Mouse (Mus musculus): Measurements from ENCODE around the gene Homer2. TPM values are rescaled to one million over a fixed set of nuclear protein-coding genes. Genes with fewer than 3 reads are reported as not detected.

Homer2 gene
- total and polyA plus RNA-seq, 3 experiments: 0.75 to 6.7 (median 3.6) TPM

GRCm38 (mm10) chr7:81652296-81652695 lies 55.0 kb downstream of the Homer2 start:
- DNase-seq: no peak

- no peak for DNase-seq
These were observed 56.0 kb downstream of the Homer2 start for GRCm38 (mm10) chr7:81651284-81651683.

GRCm38 (mm10) chr7:81649270-81649669 lies 58.1 kb downstream of the Homer2 start:
- DNase-seq: no peak

- no peak for DNase-seq
These were observed 59.4 kb downstream of the Homer2 start for GRCm38 (mm10) chr7:81647959-81648358.

DNA sequence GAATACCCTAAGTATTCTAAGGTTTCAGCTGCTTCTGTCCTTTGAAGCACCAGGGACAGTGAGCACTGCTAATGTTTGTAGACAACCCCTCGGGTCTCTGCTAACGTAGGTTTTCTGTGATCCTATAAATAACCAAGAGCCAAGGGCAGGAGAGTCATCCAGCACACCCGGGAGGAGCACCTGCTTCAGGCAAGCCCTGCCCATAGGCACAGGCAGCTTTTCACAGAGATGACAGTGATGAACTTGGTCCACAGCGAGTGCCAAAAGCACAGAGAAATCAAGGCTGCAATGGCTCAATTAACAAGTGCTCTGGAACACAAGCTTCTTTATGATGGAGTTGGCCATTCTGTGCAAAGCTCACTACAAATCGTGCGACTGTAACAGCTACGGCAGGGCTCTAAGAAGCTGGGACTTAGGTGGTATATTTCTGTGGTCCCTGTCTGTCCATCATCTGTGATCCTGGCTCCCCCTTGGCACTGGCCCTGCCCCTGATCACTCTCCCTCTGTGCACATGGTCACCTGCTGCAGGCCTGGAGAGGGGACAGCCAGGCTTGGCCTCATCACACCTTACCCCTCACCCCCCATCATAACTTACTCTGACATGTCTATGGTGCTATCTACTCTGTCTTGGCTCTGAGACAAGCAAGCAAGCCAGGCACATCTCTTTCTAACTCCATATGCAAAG lies 62.6 kb downstream of the Homer2 start:
- DNase-seq: no peak

GRCm38 (mm10) chr7:81641101-81641500 lies 66.2 kb downstream of the Homer2 start:
- peak; percentile 17 for DNase-seq

DNA sequence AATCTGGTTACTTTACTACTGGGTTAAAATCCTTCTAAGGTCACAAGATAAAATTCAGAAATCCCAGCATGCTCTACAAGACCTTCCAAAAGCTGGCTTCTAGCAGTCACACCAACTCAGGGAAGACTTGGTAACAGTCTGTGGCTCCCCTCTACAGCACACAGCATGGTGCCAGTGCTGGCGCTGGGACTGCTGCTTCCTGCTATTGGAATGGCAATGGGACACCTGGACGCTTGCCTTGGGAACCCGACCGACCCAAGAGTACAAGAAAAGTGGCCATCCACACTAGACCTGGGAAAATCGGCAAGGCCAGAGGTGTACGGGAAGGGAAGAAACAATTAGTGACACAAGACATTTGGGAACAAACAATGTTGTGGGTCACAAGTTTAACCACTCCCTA lies 74.7 kb downstream of the Homer2 start:
- DNase-seq: no peak

DNA sequence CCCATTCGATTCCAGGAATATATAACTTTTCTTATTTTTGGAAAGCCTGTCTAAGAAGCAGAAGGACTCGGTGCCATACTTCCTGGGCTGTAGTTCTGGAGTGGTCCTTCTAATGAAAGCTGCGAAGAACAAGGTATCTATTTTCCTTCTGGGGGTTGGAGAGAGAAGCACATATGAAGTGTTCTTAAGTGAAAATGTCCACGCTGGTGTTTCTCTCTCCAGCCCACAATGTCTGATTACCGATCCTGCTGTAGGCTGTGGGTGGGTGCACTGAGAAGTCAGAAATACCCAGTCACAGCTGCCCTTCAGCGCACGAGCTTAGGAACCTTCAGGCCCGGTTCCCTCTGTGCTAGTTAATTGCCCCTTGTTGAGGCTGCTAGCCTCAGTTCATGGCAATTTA lies 76.1 kb downstream of the Homer2 start:
- no peak for DNase-seq

- no peak for DNase-seq
These were observed 80.9 kb downstream of the Homer2 start for GRCm38 (mm10) chr7:81626460-81626859.

DNA sequence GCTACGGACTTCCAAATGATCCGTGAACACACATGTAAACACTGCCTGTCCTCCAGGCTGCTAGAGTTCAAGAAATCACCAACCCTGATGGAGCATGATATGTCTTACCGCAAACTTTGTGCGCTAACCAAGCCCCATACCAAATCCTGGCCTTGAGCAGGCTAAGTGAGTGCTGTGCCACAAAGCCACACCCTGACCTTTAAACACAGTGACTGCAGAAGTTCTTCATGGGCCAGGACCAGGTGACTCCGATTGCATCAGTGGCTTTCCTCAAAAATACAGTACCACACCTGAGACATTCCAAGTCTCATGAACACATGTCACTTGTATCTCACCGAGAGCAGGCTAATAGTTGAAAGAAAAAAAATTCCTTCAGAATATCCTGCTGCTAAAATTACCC lies 83.6 kb downstream of the Homer2 start:
- DNase-seq: no peak

- no peak for DNase-seq
These were observed 84.5 kb downstream of the Homer2 start for GRCm38 (mm10) chr7:81622793-81623192.

DNA sequence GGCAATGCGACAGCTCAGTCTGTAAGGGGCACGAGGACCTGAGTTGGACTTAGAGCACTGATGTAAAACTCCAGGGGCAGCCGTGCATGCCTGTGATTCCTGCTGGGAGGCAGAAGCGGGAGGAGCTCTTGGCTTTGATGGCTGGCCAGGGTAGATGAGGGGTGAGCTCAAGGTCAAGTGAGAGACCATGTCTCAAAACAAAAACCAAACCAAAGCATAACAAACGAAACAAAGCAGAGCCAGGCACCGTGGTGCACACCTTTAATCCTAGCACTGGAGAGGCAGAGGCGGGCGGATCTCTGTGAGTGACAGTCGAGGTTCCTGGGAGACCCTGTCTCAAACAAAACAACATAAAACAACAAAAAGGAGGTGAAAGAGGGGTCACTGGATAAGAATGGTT lies 92.3 kb downstream of the Homer2 start:
- DNase-seq: no peak

GRCm38 (mm10) chr7:81612856-81613635 lies 94.3 kb downstream of the Homer2 start:
- no peak for DNase-seq

DNA sequence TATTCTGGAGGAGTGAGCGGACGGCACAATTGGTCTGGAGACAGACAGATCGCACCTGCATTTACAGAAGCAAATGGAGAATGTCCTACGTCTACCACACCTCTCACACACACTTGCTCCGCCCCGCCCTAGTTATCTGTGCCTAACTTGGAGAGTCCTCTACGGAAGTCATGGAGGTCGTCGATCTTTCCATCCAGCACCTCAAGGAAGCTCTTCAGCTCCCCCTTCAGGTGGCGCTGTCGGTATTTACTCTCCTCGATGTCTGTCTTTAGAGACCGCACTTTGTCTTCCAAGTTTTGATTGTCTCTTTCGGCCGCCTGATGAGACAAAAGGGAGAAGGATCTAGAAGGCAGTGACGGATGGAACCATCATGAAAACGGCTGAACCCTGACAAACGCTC lies 97.2 kb downstream of the Homer2 start:
- DNase-seq: peak; percentile 9

GRCm38 (mm10) chr7:81606452-81606851 lies 100.9 kb downstream of the Homer2 start:
- no peak for DNase-seq

DNA sequence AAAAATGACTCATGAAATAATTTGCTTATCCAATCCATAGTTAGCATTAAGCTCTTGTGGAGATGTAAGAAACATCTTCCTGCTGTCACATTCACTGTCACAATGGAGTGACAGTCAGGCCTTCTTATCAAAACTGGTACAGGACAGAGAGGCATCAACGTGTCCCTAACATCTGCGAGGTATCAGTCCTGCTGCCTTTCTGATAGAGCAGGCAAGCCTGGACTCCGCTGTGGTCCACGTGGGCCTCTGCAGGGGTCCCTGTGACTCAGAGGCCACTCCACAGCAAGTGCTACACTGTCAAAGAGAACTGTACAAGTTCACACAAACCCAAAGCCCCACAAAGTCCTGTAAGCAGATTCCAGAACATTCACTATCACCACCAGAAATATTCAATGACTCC lies 101.8 kb downstream of the Homer2 start:
- no peak for DNase-seq

- DNase-seq: no peak
These were observed 102.3 kb downstream of the Homer2 start for GRCm38 (mm10) chr7:81604991-81605390.

DNA sequence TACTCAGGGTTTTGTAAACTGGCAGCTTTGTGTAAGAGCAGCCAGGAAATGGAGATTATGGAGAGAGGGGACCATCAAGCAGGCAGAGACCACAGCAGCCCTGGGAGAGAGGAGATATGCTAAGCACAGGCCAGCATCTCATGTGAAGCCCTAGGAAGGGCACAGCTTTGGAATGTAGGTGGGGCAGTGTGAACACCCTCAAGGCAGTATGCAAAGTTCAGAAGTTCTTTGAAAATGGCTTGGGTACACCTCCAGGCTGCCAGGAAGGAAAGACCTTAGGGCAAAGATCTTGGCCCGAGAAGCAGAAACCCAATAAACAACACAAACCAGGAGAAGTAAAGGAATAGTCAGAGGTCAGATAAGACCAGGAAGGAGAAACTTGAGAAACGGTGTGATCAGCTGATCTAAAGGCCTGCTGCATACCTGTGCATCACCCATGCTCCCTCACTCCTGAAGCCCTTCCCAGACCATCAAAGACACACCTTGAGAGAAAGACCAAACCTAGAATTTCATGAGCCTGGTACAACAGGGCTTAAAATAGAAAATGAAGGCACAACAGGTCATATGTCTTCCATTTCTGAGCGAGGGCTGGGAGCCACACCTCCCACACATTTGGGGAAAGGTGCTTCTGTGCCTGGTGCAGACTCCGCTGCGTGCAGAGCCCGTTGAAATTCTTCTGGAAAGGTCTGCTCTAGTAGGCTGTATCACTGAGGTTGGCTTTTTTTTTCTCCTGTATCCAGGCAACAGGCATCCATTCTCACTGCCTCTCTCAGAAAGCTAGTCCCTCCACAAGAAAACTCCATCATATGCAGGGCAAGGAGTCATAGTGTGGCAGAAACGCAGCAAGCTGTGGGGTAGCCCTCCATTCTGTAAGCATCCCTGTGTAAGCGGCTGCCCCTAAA lies 107.7 kb downstream of the Homer2 start:
- DNase-seq: no peak

DNA sequence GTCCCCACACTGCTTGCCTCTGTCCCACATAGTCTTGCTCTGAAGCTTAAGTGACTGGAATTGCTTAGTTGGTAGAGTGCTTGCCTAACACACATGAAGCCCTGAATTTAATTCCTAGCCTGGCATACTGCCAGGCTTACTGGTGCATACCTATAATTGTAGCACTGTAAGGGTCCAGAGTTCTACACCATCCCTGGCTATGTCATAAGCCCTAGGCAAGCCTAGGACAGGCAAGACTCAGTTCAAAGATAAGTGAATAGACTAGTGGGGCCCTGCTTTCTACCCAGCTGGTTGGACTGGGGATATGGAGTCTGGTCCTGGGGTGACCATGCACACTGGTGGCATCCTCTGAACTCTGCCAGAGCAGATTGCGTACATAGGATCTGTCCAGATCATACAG lies 109.7 kb downstream of the Homer2 start:
- no peak for DNase-seq

GRCm38 (mm10) chr7:81596086-81596485 lies 111.2 kb downstream of the Homer2 start:
- DNase-seq: no peak

GRCm38 (mm10) chr7:81595056-81595455 lies 112.3 kb downstream of the Homer2 start:
- no peak for DNase-seq

DNA sequence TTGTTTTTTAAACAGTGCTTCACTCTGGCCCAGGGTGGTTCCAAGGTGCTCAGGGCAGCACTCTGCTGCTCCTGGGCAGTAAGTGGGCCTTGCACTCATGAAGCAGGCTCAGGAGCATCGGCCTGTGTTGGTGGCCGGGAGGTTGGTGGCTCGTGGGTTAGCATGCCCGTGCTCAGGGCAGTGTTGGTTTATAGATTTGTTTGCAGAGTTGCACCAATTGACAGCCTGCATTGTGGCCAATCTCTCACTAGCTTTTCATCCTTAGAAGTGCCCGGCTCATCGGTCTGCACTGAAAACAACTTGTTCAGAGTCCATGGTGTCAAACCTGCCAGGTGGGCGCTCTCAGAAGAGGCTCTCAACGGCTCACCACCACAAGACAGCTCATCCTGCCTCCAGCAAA lies 113.9 kb downstream of the Homer2 start:
- DNase-seq: no peak

DNA sequence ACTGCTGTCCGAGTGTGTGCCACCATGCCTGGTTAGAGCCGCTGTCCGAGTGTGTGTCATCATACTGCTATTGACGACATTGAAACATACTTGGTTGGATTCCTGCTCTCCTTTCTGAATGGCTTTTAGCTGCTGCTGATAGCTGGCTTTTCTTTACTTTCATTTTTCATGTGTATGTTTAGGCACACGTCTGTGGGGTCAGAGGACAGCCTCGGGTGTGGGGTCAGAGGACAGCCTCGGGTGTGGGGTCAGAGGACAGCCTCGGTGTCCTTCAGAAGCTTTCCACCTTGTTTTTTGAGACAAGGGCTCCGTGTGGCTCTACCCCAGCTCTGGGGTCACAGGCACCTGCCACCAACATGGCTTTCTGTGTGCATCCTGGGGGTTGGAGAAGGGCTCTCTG lies 114.6 kb downstream of the Homer2 start:
- DNase-seq: no peak

All from adrenal gland, adult 2 months (tissue).